ENCODE assay signal across 23 mouse cellular contexts in genomic region chr2:179480800-179481200, GRCm38 (mm10). TPM values are rescaled to one million over a fixed set of nuclear protein-coding genes. Genes with fewer than 3 reads are reported as not detected.
DNase-seq lines count a peak whose midpoint lies in the region; ATAC-seq and TF ChIP-seq lines count a peak whose summit lies in the region.
"Had no signal": no experiment of that assay in that cellular context is flagged by ENCODE, and none has a peak within 500 bp of the region (broad histone marks: within the 10 kb centered on the region; RNA-seq: fewer than 3 reads in every experiment).

No protein-coding gene starts in this region.

- no peaks in the 10 kb centered on the region for H3K9me3 ChIP-seq in neural tube, embryonic 11.5 days (ENCODE audit: control insufficient read depth, low read length)
- no peaks in the 10 kb centered on the region for H3K9me3 ChIP-seq in midbrain, embryonic 12.5 days
- no peaks in the 10 kb centered on the region for H3K9me3 ChIP-seq in neural tube, embryonic 14.5 days (ENCODE audit: control insufficient read depth, low read length)
- H3K9me3 ChIP-seq: embryonic facial prominence, embryonic 13.5 days; heart, embryonic 15.5 days had no signal

- 65% methylated on average over 5 of the region's 5 CpGs for WGBS in neural tube, embryonic 11.5 days
- WGBS in midbrain, embryonic 12.5 days, result 69% methylated on average over 5 of the region's 5 CpGs
- WGBS in neural tube, embryonic 14.5 days, result 18% methylated on average over 5 of the region's 5 CpGs

- H3K4me1 ChIP-seq in neural tube, embryonic 11.5 days (ENCODE audit: control insufficient read depth, insufficient read depth, low read length), result no peaks in the 10 kb centered on the region
- H3K4me1 ChIP-seq in midbrain, embryonic 12.5 days, result peaks cover 21% of the 10 kb centered on the region
- H3K4me1 ChIP-seq in neural tube, embryonic 14.5 days (ENCODE audit: control insufficient read depth, insufficient read depth, low read length), result peaks cover 12% of the 10 kb centered on the region
- H3K4me1 ChIP-seq: embryonic facial prominence, embryonic 13.5 days; heart, embryonic 15.5 days had no signal

- no peak overlapping the region for H3K27ac ChIP-seq in neural tube, embryonic 11.5 days (ENCODE audit: low read depth, low read length)
- H3K27ac ChIP-seq in midbrain, embryonic 12.5 days (replicated peaks), result peak overlapping the region; percentile 25; the same call in 1 of the 2 replicates
- no peak overlapping the region for H3K27ac ChIP-seq in neural tube, embryonic 14.5 days (ENCODE audit: low read depth, low read length)
- H3K27ac ChIP-seq in layer of hippocampus, adult 2 months, result no peak overlapping the region
- H3K27ac ChIP-seq: embryonic facial prominence, embryonic 13.5 days; heart, embryonic 15.5 days had no signal

- H3K36me3 ChIP-seq in neural tube, embryonic 11.5 days (ENCODE audit: control insufficient read depth, insufficient read depth, low read length), result no peaks in the 10 kb centered on the region
- H3K36me3 ChIP-seq in midbrain, embryonic 12.5 days, result no peaks in the 10 kb centered on the region
- no peaks in the 10 kb centered on the region for H3K36me3 ChIP-seq in neural tube, embryonic 14.5 days (ENCODE audit: control insufficient read depth, insufficient read depth, low read length)
- H3K36me3 ChIP-seq: embryonic facial prominence, embryonic 13.5 days; G1E; heart, embryonic 15.5 days had no signal

- H3K27me3 ChIP-seq in neural tube, embryonic 11.5 days (ENCODE audit: control insufficient read depth, insufficient read depth, low read length), result no peaks in the 10 kb centered on the region
- H3K27me3 ChIP-seq in midbrain, embryonic 12.5 days, result no peaks in the 10 kb centered on the region
- no peaks in the 10 kb centered on the region for H3K27me3 ChIP-seq in neural tube, embryonic 14.5 days (ENCODE audit: control insufficient read depth, insufficient read depth, low read length)
- H3K27me3 ChIP-seq: embryonic facial prominence, embryonic 13.5 days; heart, embryonic 15.5 days had no signal

- no peak overlapping the region for H3K4me3 ChIP-seq in neural tube, embryonic 11.5 days (ENCODE audit: low read depth, low read length)
- no peak overlapping the region for H3K4me3 ChIP-seq in midbrain, embryonic 12.5 days
- H3K4me3 ChIP-seq in neural tube, embryonic 14.5 days (ENCODE audit: low read depth, low read length), result no peak overlapping the region
- no peak overlapping the region for H3K4me3 ChIP-seq in layer of hippocampus, adult 2 months
- H3K4me3 ChIP-seq: embryonic facial prominence, embryonic 13.5 days; heart, embryonic 15.5 days had no signal

- ATAC-seq in neural tube, embryonic 11.5 days (ENCODE audit: insufficient read depth, low FRiP score, low TSS enrichment), result peak; percentile 86
- no peak; the same call in 1 of the 2 replicates for ATAC-seq in midbrain, embryonic 12.5 days (ENCODE audit: low FRiP score, low read depth)
- ATAC-seq in neural tube, embryonic 14.5 days (ENCODE audit: low read depth), result peak; percentile 83
- ATAC-seq: CD4-positive, CD25-positive, alpha-beta regulatory T cell, adult 4 months; liver, postnatal 0 days had no signal

- no peak for TF ChIP-seq CTCF in layer of hippocampus, adult 2 months (conservative IDR thresholded peaks at IDR 0.05)

- DNase-seq in cerebellum, postnatal 10 days, result peak; percentile 39 to 62
- no peak for DNase-seq in cerebellum, postnatal 36 days
- DNase-seq in neural tube, embryonic 11.5 days (ENCODE audit: low spot score), result no peak
- DNase-seq in neural tube, embryonic 10.5 days (ENCODE audit: extremely low spot score, low spot score), result no peak
- no peak for DNase-seq in adrenal gland, adult 8-10 months
- no peak for DNase-seq in layer of hippocampus, adult 2 months (ENCODE audit: low spot score in 2 of 2)
- DNase-seq: cerebellum, adult 11 months; kidney, adult 18-20 months; kidney, postnatal 10 days; layer of hippocampus, adult 9-11 months; liver; liver, postnatal 0 days; thymus, adult 18-20 months had no signal

- no peak overlapping the region for H3K9ac ChIP-seq in neural tube, embryonic 11.5 days (ENCODE audit: low read length)
- H3K9ac ChIP-seq in midbrain, embryonic 12.5 days (replicated peaks), result no peak overlapping the region
- H3K9ac ChIP-seq in neural tube, embryonic 14.5 days (replicated peaks; ENCODE audit: low read depth, low read length), result no peak overlapping the region
- H3K9ac ChIP-seq: embryonic facial prominence, embryonic 13.5 days; heart, embryonic 15.5 days; liver, postnatal 0 days had no signal

- no peak overlapping the region for H3K4me2 ChIP-seq in neural tube, embryonic 11.5 days (ENCODE audit: low read depth)
- H3K4me2 ChIP-seq in midbrain, embryonic 12.5 days (replicated peaks), result no peak overlapping the region
- H3K4me2 ChIP-seq in neural tube, embryonic 14.5 days (ENCODE audit: low read depth, low read length), result no peak overlapping the region; the same call in 1 of the 2 replicates
- H3K4me2 ChIP-seq: embryonic facial prominence, embryonic 13.5 days; heart, embryonic 15.5 days had no signal

RNA-seq across cellular contexts. Expression of gene Cdh4, which starts 38.6 kb away (rescaled TPM):
- 8.2 and 9.4 TPM in 2 replicates for polyA plus RNA-seq in neural tube, embryonic 11.5 days (2014; fragmentation: Nextera tagmentation; extraction: Ambion mirVana)
- polyA plus RNA-seq in midbrain, embryonic 12.5 days (2016; fragmentation: Nextera tagmentation; extraction: Ambion mirVana), result 18.2 and 22.3 TPM in 2 replicates
- polyA plus RNA-seq in neural tube, embryonic 14.5 days (2014; fragmentation: Nextera tagmentation; extraction: Ambion mirVana), result 29.5 and 29.8 TPM in 2 replicates
- total RNA-seq in adrenal gland, adult 8-10 months (2022), result 1 to 10 TPM; 4.6 to 8.2 (median 6.8) TPM
- total RNA-seq in layer of hippocampus, adult 2 months (2021), result 10 to 100 TPM in 1 of 2 experiments, 1 to 10 TPM in 1; 8.5 to 12.4 TPM
- total RNA-seq: common myeloid progenitor, adult 5-6 weeks; granulocyte monocyte progenitor cell, adult 5-6 weeks; hematopoietic stem cell, adult 5-6 weeks; megakaryocyte-erythroid progenitor cell, adult 5-6 weeks had no signal
- polyA plus RNA-seq: CD4-positive, CD25-positive, alpha-beta regulatory T cell, adult 4 months; G1E had no signal

Comparison
In these comparisons a context has a peak if more than half of its experiments do, and no peak if none do; other contexts are left out.
1. DNase-seq: peak in cerebellum, postnatal 10 days (2 of 2); none in cerebellum, postnatal 36 days (0 of 2), neural tube, embryonic 11.5 days (single experiment), neural tube, embryonic 10.5 days (single experiment), adrenal gland, adult 8-10 months (single experiment) and layer of hippocampus, adult 2 months (0 of 2).